Mouse (Mus musculus): ENCODE results near the gene Olfr808. TPM values are rescaled to one million over a fixed set of nuclear protein-coding genes. Genes with fewer than 3 reads are reported as not detected.

The Olfr808 gene
- polyA plus RNA-seq, 1 experiment from 2014 or later: not detected

DNA sequence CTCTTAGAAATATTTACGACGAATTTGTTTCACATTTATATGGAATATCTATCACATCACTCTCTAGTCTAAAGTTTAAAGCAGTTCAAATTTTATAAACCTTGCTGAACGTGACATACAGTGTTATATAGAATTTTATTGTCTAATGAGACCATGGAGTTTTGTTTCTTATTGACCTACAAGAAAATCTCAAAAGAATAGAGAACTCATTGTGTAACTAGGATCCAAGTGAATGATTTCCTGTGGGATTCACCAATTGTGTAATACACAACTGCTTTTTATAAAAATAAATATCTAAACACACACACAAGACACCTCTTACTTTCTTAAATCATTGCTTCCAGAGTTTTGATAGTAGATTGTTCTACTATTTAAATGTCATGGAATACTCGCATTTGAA is 39.0 kb downstream of the Olfr808 start, which contains the start of gene Olfr811:
Olfr811 (minus strand) TSS at position 101 of the 400 bp plus-strand sequence.
- H3K9ac ChIP-seq (ENCODE audit: low read depth, low read length): no peak within 1 kb of the TSS
- DNase-seq (ENCODE audit: low spot score) (no peak), ATAC-seq (replicated peaks; ENCODE audit: low FRiP score, low read depth) (no peak)
- H3K27me3 ChIP-seq (ENCODE audit: insufficient read depth, low read length): no peaks in the 10 kb centered on the region
- H3K4me1 ChIP-seq (replicated peaks; ENCODE audit: insufficient read depth, low read length): no peaks in the 10 kb centered on the region
- H3K9me3 ChIP-seq (replicated peaks; ENCODE audit: low read length): no peaks in the 10 kb centered on the region
- H3K36me3 ChIP-seq (ENCODE audit: insufficient read depth, low read length): no peaks in the 10 kb centered on the region
- H3K4me3 ChIP-seq (replicated peaks; ENCODE audit: low read depth, low read length): no peak within 1 kb of the TSS
- no peak for TF ChIP-seq CTCF (IDR thresholded peaks at IDR 0.05; ENCODE audit: low read depth)
- no peak within 1 kb of the TSS for H3K27ac ChIP-seq
- WGBS: 78% methylated on average over 4 of the region's 4 CpGs
- H3K4me2 ChIP-seq (ENCODE audit: low read length): no peak within 1 kb of the TSS

Small RNAs within 50 kb of the gene (microRNA-seq; reads per million reads assigned to microRNA genes)
- gene Gm24485: not detected

Other genes starting within 250 kb of the Olfr808 start
- gene Olfr791, start 243.7 kb upstream of the Olfr808 start, polyA plus RNA-seq (2015; fragmentation: Nextera tagmentation; extraction: Ambion mirVana): not detected in 2 replicates
- not detected in 2 replicates for gene Olfr792, start 226.3 kb upstream of the Olfr808 start, polyA plus RNA-seq (2015; fragmentation: Nextera tagmentation; extraction: Ambion mirVana)
- gene Olfr794, start 197.8 kb upstream of the Olfr808 start, polyA plus RNA-seq (2015; fragmentation: Nextera tagmentation; extraction: Ambion mirVana): not detected in 2 replicates
- gene Olfr796, start 152.9 kb upstream of the Olfr808 start, polyA plus RNA-seq (2015; fragmentation: Nextera tagmentation; extraction: Ambion mirVana): not detected in 2 replicates
- gene Olfr798, start 137.5 kb upstream of the Olfr808 start, polyA plus RNA-seq (2015; fragmentation: Nextera tagmentation; extraction: Ambion mirVana): not detected in 2 replicates
- not detected in 2 replicates for gene Olfr799, start 128.0 kb upstream of the Olfr808 start, polyA plus RNA-seq (2015; fragmentation: Nextera tagmentation; extraction: Ambion mirVana)
- gene Olfr800, start 107.8 kb upstream of the Olfr808 start, polyA plus RNA-seq (2015; fragmentation: Nextera tagmentation; extraction: Ambion mirVana): not detected in 2 replicates
- gene Olfr801, start 91.6 kb upstream of the Olfr808 start, polyA plus RNA-seq (2015; fragmentation: Nextera tagmentation; extraction: Ambion mirVana): not detected in 2 replicates
- gene Olfr802, start 77.3 kb upstream of the Olfr808 start, polyA plus RNA-seq (2015; fragmentation: Nextera tagmentation; extraction: Ambion mirVana): not detected in 2 replicates
- not detected in 2 replicates for gene Olfr803, start 71.2 kb upstream of the Olfr808 start, polyA plus RNA-seq (2015; fragmentation: Nextera tagmentation; extraction: Ambion mirVana)
- not detected in 2 replicates for gene Olfr804, start 62.3 kb upstream of the Olfr808 start, polyA plus RNA-seq (2015; fragmentation: Nextera tagmentation; extraction: Ambion mirVana)
- gene Olfr805, start 36.1 kb upstream of the Olfr808 start, polyA plus RNA-seq (2015; fragmentation: Nextera tagmentation; extraction: Ambion mirVana): not detected in 2 replicates
- not detected in 2 replicates for gene Olfr806, start 23.6 kb upstream of the Olfr808 start, polyA plus RNA-seq (2015; fragmentation: Nextera tagmentation; extraction: Ambion mirVana)
- gene Olfr807, start 7.7 kb upstream of the Olfr808 start, polyA plus RNA-seq (2015; fragmentation: Nextera tagmentation; extraction: Ambion mirVana): not detected in 2 replicates
- gene Olfr809, start 9.2 kb downstream of the Olfr808 start, polyA plus RNA-seq (2015; fragmentation: Nextera tagmentation; extraction: Ambion mirVana): not detected in 2 replicates
- not detected in 2 replicates for gene Olfr810, start 29.4 kb downstream of the Olfr808 start, polyA plus RNA-seq (2015; fragmentation: Nextera tagmentation; extraction: Ambion mirVana)
- gene Olfr811, start 38.9 kb downstream of the Olfr808 start, polyA plus RNA-seq (2015; fragmentation: Nextera tagmentation; extraction: Ambion mirVana): not detected in 2 replicates
- gene Olfr812, start 80.6 kb downstream of the Olfr808 start, polyA plus RNA-seq (2015; fragmentation: Nextera tagmentation; extraction: Ambion mirVana): not detected in 2 replicates
- gene Olfr813, start 89.9 kb downstream of the Olfr808 start, polyA plus RNA-seq (2015; fragmentation: Nextera tagmentation; extraction: Ambion mirVana): not detected in 2 replicates
- gene Olfr814, start 114.4 kb downstream of the Olfr808 start, polyA plus RNA-seq (2015; fragmentation: Nextera tagmentation; extraction: Ambion mirVana): not detected in 2 replicates
- gene Olfr815, start 140.4 kb downstream of the Olfr808 start, polyA plus RNA-seq (2015; fragmentation: Nextera tagmentation; extraction: Ambion mirVana): not detected in 2 replicates
- gene Olfr816, start 150.1 kb downstream of the Olfr808 start, polyA plus RNA-seq (2015; fragmentation: Nextera tagmentation; extraction: Ambion mirVana): not detected in 2 replicates
- not detected in 2 replicates for gene Olfr818, start 183.6 kb downstream of the Olfr808 start, polyA plus RNA-seq (2015; fragmentation: Nextera tagmentation; extraction: Ambion mirVana)
- not detected in 2 replicates for gene Olfr819, start 201.8 kb downstream of the Olfr808 start, polyA plus RNA-seq (2015; fragmentation: Nextera tagmentation; extraction: Ambion mirVana)
- gene Olfr247, start 210.7 kb downstream of the Olfr808 start, polyA plus RNA-seq (2015; fragmentation: Nextera tagmentation; extraction: Ambion mirVana): not detected in 2 replicates
- gene Gm10310, start 219.6 kb downstream of the Olfr808 start, polyA plus RNA-seq (2015; fragmentation: Nextera tagmentation; extraction: Ambion mirVana): not detected in 2 replicates
- not detected in 2 replicates for gene Olfr820, start 247.1 kb downstream of the Olfr808 start, polyA plus RNA-seq (2015; fragmentation: Nextera tagmentation; extraction: Ambion mirVana)

Data from kidney, postnatal 0 days (tissue).